Mouse (Mus musculus) midbrain, embryonic 13.5 days (tissue): ENCODE data around the gene Pnkd. TPM values are rescaled to one million over a fixed set of nuclear protein-coding genes. Genes with fewer than 3 reads are reported as not detected.
"Not testable (repeated sequence)": the region's sequence is repeated elsewhere in the genome, so short reads cannot be mapped to it uniquely, and the experiment has no call there.

ENCODE experiments used
- ATAC-seq: fragments of 200-750 bp; cut with Nextera tagmentation; 2 replicates; pipeline ENCODE4 v1.8.0; 2017; ENCODE audit warnings: mild to moderate bottlenecking, moderate TSS enrichment, moderate library complexity
- H3K27ac ChIP-seq: fragments of 300-500 bp; sonication (generic); 2 replicates; pipeline ENCODE4 v1.5.1; 2015; ENCODE audit warnings: inconsistent platforms, mild to moderate bottlenecking, moderate library complexity
- H3K27me3 ChIP-seq: fragments of 300-500 bp; sonication (generic); 2 replicates; pipeline ENCODE4 v1.6.1; 2015; ENCODE audit warnings: mild to moderate bottlenecking, inconsistent platforms
- H3K36me3 ChIP-seq: fragments of 300-500 bp; sonication (generic); 2 replicates; pipeline ENCODE4 v1.6.1; 2015; ENCODE audit warnings: mild to moderate bottlenecking, inconsistent platforms
- H3K4me1 ChIP-seq: fragments of 300-500 bp; sonication (generic); replicated peaks from 2 replicates; pipeline ENCODE4 v1.6.1; 2015; ENCODE audit warnings: inconsistent platforms
- H3K4me2 ChIP-seq: fragments of 300-500 bp; sonication (generic); replicated peaks from 2 replicates; pipeline ENCODE4 v1.6.1; 2015; ENCODE audit warnings: moderate library complexity, mild to moderate bottlenecking, inconsistent platforms
- H3K4me3 ChIP-seq: fragments of 300-500 bp; sonication (generic); replicated peaks from 2 replicates; pipeline ENCODE4 v1.5.1; 2015; ENCODE audit warnings: mild to moderate bottlenecking, inconsistent platforms
- H3K9ac ChIP-seq: fragments of 300-500 bp; sonication (generic); replicated peaks from 2 replicates; pipeline ENCODE4 v1.6.1; 2015; ENCODE audit warnings: mild to moderate bottlenecking, inconsistent platforms
- H3K9me3 ChIP-seq: fragments of 300-500 bp; sonication (generic); 2 replicates; pipeline ENCODE4 v1.6.1; 2016; ENCODE audit warnings: mild to moderate bottlenecking, inconsistent platforms
- WGBS: fragments of 180-500 bp; shearing (Covaris S2); methylation state at CpG from one replicate; pipeline ENCODE4 v1.1.7; 2015; 5-methylcytosine and 5-hydroxymethylcytosine counted together
- polyA plus RNA-seq: library from polyadenylated mRNA; unstranded; fragments of >200 nt; fragmentation: Nextera tagmentation; extraction: Ambion mirVana; gene quantifications from 2 replicates; pipeline ENCODE4 v1.2.1, GENCODE M21; 2015

Pnkd gene
- polyA plus RNA-seq, 1 experiment from 2014 or later = 92.2 TPM

GRCm38 (mm10) chr1:74318711-74319110 is 34.0 kb downstream of the Pnkd start:
- no peak for ATAC-seq
- H3K4me2 ChIP-seq = no peak overlapping the region
- no peaks in the 10 kb centered on the region for H3K36me3 ChIP-seq
- H3K27ac ChIP-seq = no peak overlapping the region
- H3K4me3 ChIP-seq = no peak overlapping the region
- H3K27me3 ChIP-seq = no peaks in the 10 kb centered on the region
- H3K4me1 ChIP-seq = no peaks in the 10 kb centered on the region
- no peaks in the 10 kb centered on the region for H3K9me3 ChIP-seq
- H3K9ac ChIP-seq = no peak overlapping the region
- 94% methylated on average over 3 of the region's 3 CpGs for WGBS

- no peaks in the 10 kb centered on the region for H3K4me1 ChIP-seq
- H3K27me3 ChIP-seq = no peaks in the 10 kb centered on the region
- no peak overlapping the region for H3K9ac ChIP-seq
- no peak overlapping the region for H3K4me3 ChIP-seq
- ATAC-seq = no peak
- WGBS = 88% methylated on average over 3 of the region's 3 CpGs
- no peak overlapping the region for H3K27ac ChIP-seq
- no peak overlapping the region for H3K4me2 ChIP-seq
- H3K36me3 ChIP-seq = no peaks in the 10 kb centered on the region
- no peaks in the 10 kb centered on the region for H3K9me3 ChIP-seq
Observed at GRCm38 (mm10) chr1:74321396-74321795, 36.7 kb downstream of the Pnkd start.

- not testable (repeated sequence) for H3K36me3 ChIP-seq, H3K9ac ChIP-seq, H3K27me3 ChIP-seq, H3K9me3 ChIP-seq, H3K4me2 ChIP-seq, ATAC-seq, H3K4me3 ChIP-seq, H3K27ac ChIP-seq
- H3K4me1 ChIP-seq = peaks cover 12% of the 10 kb centered on the region
- WGBS = 68% methylated on average over 2 of the region's 2 CpGs
Observed at GRCm38 (mm10) chr1:74326916-74327315, 42.2 kb downstream of the Pnkd start.

- WGBS = 80% methylated on average over 7 of the region's 7 CpGs
- Histone ChIP-seq H3K27ac (no peak overlapping the region; the same call in 1 of the 2 replicates), H3K9ac (no peak overlapping the region), H3K36me3 (peaks cover 6% of the 10 kb centered on the region), H3K27me3 (no peaks in the 10 kb centered on the region), H3K4me1 (peaks cover 33% of the 10 kb centered on the region), H3K9me3 (no peaks in the 10 kb centered on the region), H3K4me2 (no peak overlapping the region), H3K4me3 (no peak overlapping the region)
- ATAC-seq = no peak
Observed at GRCm38 (mm10) chr1:74329899-74330431, 45.2 kb downstream of the Pnkd start.

GRCm38 (mm10) chr1:74331046-74331681 is 46.4 kb downstream of the Pnkd start:
- no peaks in the 10 kb centered on the region for H3K27me3 ChIP-seq
- 79% methylated on average over 4 of the region's 4 CpGs for WGBS
- H3K4me1 ChIP-seq = peaks cover 41% of the 10 kb centered on the region
- peak overlapping the region; percentile 81 for H3K27ac ChIP-seq
- H3K9me3 ChIP-seq = no peaks in the 10 kb centered on the region
- no peak overlapping the region for H3K9ac ChIP-seq
- ATAC-seq = no peak
- H3K36me3 ChIP-seq = peaks cover 6% of the 10 kb centered on the region
- H3K4me2 ChIP-seq = no peak overlapping the region
- no peak overlapping the region for H3K4me3 ChIP-seq

GRCm38 (mm10) chr1:74332241-74332763 is 47.6 kb downstream of the Pnkd start:
- H3K27ac ChIP-seq = peak overlapping the region; percentile 81
- H3K9me3 ChIP-seq = no peaks in the 10 kb centered on the region
- under 1% methylated on average over 36 of the region's 36 CpGs for WGBS
- peak overlapping the region; percentile 67 for H3K4me2 ChIP-seq
- H3K36me3 ChIP-seq = peaks cover 6% of the 10 kb centered on the region
- H3K4me1 ChIP-seq = peaks cover 41% of the 10 kb centered on the region
- peak overlapping the region; percentile 69 for H3K9ac ChIP-seq
- no peaks in the 10 kb centered on the region for H3K27me3 ChIP-seq
- H3K4me3 ChIP-seq = peak overlapping the region; percentile 51
- peak; percentile 98 for ATAC-seq

- Histone ChIP-seq H3K4me1 (peaks cover 41% of the 10 kb centered on the region), H3K4me3 (peak overlapping the region; percentile 51), H3K27ac (peak overlapping the region; percentile 81), H3K9ac (peak overlapping the region; percentile 69), H3K27me3 (no peaks in the 10 kb centered on the region), H3K4me2 (peak overlapping the region; percentile 67), H3K36me3 (peaks cover 6% of the 10 kb centered on the region), H3K9me3 (no peaks in the 10 kb centered on the region)
- WGBS = 4% methylated on average over 9 of the region's 9 CpGs
- peak; percentile 4; the same call in 1 of the 2 replicates for ATAC-seq
Observed at GRCm38 (mm10) chr1:74332930-74333329, 48.2 kb downstream of the Pnkd start.

- ATAC-seq = no peak
- Histone ChIP-seq H3K9me3 (no peaks in the 10 kb centered on the region), H3K4me1 (peaks cover 45% of the 10 kb centered on the region), H3K9ac (no peak overlapping the region), H3K27ac (no peak overlapping the region), H3K27me3 (no peaks in the 10 kb centered on the region), H3K4me3 (no peak overlapping the region), H3K36me3 (no peaks in the 10 kb centered on the region), H3K4me2 (no peak overlapping the region)
- 79% methylated on average over 3 of the region's 3 CpGs for WGBS
Observed at GRCm38 (mm10) chr1:74334607-74335006, 49.9 kb downstream of the Pnkd start.

GRCm38 (mm10) chr1:74335033-74335432 is 50.3 kb downstream of the Pnkd start:
- H3K4me3 ChIP-seq = no peak overlapping the region
- H3K4me1 ChIP-seq = peaks cover 41% of the 10 kb centered on the region
- H3K36me3 ChIP-seq = no peaks in the 10 kb centered on the region
- WGBS = 64% methylated on average over 4 of the region's 4 CpGs
- no peak overlapping the region for H3K27ac ChIP-seq
- no peaks in the 10 kb centered on the region for H3K27me3 ChIP-seq
- ATAC-seq = no peak
- H3K9me3 ChIP-seq = no peaks in the 10 kb centered on the region
- no peak overlapping the region for H3K4me2 ChIP-seq
- H3K9ac ChIP-seq = no peak overlapping the region

GRCm38 (mm10) chr1:74335436-74336170 is 50.9 kb downstream of the Pnkd start:
- H3K36me3 ChIP-seq = no peaks in the 10 kb centered on the region
- no peak overlapping the region for H3K4me3 ChIP-seq
- 73% methylated on average over 6 of the region's 6 CpGs for WGBS
- H3K27me3 ChIP-seq = no peaks in the 10 kb centered on the region
- H3K4me2 ChIP-seq = no peak overlapping the region
- no peaks in the 10 kb centered on the region for H3K9me3 ChIP-seq
- H3K27ac ChIP-seq = no peak overlapping the region
- no peak for ATAC-seq
- no peak overlapping the region for H3K9ac ChIP-seq
- H3K4me1 ChIP-seq = peaks cover 37% of the 10 kb centered on the region

GRCm38 (mm10) chr1:74337241-74337771 is 52.6 kb downstream of the Pnkd start:
- Histone ChIP-seq H3K27ac (no peak overlapping the region), H3K4me3 (no peak overlapping the region), H3K36me3 (no peaks in the 10 kb centered on the region), H3K27me3 (no peaks in the 10 kb centered on the region), H3K4me1 (peaks cover 31% of the 10 kb centered on the region), H3K9ac (no peak overlapping the region), H3K9me3 (no peaks in the 10 kb centered on the region), H3K4me2 (no peak overlapping the region)
- 84% methylated on average over 3 of the region's 3 CpGs for WGBS
- no peak for ATAC-seq

- no peaks in the 10 kb centered on the region for H3K9me3 ChIP-seq
- no peaks in the 10 kb centered on the region for H3K27me3 ChIP-seq
- H3K4me3 ChIP-seq = no peak overlapping the region
- no peak overlapping the region for H3K27ac ChIP-seq
- ATAC-seq = peak; percentile 28; the same call in 1 of the 2 replicates
- H3K9ac ChIP-seq = no peak overlapping the region
- H3K4me2 ChIP-seq = no peak overlapping the region
- no peaks in the 10 kb centered on the region for H3K36me3 ChIP-seq
- peaks cover 31% of the 10 kb centered on the region for H3K4me1 ChIP-seq
- WGBS = 89% methylated on average over 5 of the region's 5 CpGs
Observed at GRCm38 (mm10) chr1:74338013-74338412, 53.3 kb downstream of the Pnkd start.
